Mouse (Mus musculus) liver, postnatal 0 days (tissue): ENCODE results near the gene Teddm3.

ENCODE experiments used
- CTCF ChIP-seq: sonication (generic); IDR thresholded peaks from 2 replicates; pipeline ENCODE4 v1.5.1; 2016; ENCODE audit warnings: antibody characterized with exemption, low read depth
- EP300 ChIP-seq: IDR thresholded peaks from 2 replicates; pipeline ENCODE4 v1.6.1; 2016; ENCODE audit warnings: antibody characterized with exemption, low read depth, mild to moderate bottlenecking

GRCm38 (mm10) chr16:21194182-21194581, 40.4 kb upstream of the Teddm3 start:
- no peak for TF ChIP-seq CTCF
- no peak for TF ChIP-seq EP300
